Mouse (Mus musculus) frontal cortex, postnatal 25 days (tissue): ENCODE results near the gene Gp1ba.

Experiments used
- DNase-seq, 2 experiments: peaks; one replicate each; pipeline ENCODE4 v3.0.0; 2022; ENCODE audit warnings: low spot score in 2 of 2

Gene Gp1ba

DNA sequence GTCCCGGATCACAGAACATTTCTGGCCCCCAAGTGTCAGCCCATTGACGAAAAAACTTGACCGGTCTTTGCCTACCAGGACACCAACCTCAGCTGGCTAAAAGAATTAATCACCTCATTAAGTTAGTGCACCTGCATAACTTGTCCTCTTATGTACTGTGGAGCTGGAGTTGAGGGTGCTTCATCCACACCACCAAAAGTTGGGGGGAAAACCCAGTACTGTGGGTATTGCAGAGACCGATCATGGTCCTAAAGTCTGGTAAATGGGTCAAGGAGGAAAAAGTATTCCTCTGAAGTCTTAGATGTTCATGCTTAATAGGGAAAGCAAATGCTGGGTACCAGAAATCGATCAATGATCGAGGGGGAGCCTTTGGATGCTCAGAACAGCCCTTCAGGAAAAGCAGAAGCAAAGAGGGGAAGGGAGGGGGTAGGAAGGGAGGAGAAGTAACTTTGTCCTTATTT is 14.0 kb downstream of the Gp1ba start:
- peak in 1 of 2 experiments; percentile 3 for DNase-seq

DNA sequence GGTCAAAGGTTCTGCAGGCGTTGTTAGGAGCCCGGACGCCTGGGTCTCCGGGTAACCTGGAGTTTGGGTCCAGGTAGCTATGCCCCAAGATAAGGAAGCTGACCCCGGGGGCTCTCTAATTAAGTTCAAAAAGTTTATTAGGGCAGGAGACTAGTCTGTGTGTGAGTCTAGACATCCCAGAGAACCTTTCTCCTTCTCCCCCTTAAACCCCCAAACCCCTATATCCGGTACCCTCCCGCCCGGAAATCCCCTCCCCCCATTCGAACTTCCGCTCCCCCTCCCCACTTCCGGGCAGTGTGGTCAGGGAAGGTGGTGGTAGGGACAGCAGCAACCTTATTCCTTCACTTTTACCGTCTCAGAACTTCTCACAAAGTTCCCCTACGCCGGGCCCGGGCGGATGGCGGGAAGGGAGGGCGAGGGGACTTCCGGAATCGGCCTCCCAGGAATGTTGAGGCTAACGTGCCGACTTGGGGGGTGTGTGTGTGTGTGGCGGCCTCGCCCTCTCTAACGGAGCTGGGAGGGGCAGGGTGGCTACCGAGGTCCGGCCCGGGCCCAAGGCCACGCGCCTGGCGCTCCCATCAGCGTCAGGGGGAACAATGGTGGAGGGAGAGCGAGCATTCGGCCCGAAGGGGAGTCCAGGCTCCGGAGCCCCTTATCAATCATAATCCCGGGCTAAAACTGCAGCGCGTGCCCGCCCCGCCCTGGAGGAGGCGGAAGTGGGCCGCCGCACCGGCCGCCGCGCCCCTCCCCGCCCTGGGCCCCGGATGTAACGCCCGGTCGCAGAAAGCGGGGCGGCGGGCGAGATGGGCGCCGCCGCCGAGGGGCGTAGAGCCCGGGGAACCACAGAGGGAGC is 14.6 kb downstream of the Gp1ba start:
- DNase-seq = no peak

DNA sequence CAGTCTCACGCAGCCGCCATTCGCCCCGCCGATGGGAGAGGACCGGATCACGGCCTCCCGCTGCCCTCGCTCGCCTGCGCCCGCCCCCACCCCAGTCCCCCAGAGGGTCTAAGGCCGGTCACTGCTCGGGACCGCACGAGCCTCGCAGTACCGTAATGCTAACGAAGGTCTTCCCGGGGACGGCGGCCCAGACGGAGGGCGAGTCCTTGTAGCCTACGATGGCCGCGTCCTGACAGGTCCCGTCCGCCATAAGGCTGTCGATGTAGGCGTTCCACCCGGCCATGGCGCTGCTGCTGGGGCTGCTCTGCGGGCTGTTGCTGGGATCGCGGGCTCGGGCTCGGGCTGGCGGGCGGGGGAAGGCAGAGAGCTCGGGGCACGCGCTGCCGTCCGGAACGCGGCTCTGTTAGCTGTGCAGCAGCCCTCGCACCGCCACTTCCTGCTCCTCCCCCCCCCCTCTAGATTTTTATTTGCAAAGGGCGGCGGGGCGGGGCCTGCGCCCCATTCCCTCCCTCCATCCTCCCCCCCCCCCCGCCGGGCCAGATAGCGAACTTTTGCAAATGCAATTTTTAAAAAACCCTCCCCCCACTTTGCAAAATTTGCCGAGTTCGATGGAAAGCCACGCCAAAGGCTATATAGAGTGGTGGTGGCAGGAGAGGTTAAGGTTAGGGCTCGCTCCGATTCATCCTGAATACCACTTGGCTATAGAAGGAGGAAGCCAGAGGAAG is 15.4 kb downstream of the Gp1ba start, which contains the start of gene Pfn1:
TSS of gene Pfn1 (minus strand) at position 447 of the 725 bp plus-strand sequence.
- peak; percentile 44 to 47 for DNase-seq

DNA sequence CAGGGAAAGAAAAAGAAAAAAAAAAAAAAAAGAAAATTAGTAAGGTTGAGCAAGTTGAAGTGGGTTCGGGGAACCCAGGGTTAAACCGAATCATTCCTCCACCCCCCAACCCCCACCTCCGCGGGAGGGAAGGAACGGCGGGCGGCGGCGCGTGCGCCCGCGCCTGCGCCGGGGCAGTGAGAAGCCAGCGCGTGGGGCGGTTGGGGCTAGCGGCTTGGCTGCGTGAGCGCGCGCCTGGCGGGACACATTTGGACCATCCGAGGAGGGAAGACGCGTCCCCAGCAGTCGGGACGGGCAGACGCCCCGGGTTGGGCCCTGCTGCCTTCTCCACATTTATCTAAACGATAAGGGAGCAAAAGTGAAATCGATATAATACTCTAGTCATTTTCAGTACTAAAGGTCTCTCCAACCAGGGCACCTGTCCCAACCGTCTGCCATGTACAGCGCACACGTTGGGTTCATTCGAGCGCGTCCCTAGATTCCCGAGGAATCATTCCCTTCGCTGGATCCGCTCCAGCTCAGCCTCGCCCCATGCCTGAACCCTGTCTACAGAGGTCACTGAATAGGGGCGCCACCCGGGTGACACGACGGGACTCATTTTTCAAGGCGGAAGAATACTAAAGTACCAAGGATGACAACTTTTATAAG is 16.1 kb downstream of the Gp1ba start:
- DNase-seq = peak; percentile 37 to 60

DNA sequence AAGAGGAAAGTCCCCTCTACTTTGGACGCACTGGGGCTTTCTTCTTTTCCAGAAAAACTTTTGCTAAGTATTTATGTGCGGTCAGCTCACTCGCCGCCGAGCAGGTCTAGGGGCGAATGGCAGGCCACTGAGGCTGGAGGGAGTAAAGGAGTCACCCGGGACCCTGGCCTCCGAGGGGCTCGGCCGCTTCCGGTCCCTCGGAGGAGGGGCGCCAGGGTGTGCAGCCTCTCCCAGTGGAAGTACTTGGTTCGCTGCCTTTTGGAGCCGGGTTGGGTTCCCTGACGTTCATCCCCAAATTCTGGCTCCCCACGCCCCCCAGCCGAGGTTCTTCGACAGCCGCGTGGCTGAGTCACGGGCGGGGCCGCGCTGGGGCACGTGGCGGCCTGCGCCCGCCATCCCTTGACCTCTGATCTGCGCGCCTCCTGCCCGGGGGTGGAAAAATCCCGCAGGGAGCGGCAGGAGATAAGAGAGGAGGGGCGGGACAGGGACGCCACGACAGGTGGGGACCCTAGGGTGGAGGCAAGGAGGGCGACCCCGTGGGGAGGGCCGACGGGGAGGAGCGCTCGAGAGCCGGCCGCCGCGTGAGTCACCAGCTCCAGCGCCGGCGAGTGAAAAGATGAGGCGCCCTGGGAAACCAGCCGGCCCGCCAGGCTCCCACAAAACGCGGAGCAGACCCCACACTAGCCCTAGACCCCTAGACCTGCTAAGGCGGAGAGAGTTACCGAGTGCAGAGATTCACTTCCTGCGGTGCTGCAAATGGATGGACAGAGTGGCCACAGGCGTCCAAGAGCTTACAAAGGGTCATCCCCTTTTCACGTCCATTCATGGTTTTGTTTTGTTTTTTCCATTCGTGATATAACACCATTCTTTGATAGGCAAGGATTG is 16.9 kb downstream of the Gp1ba start:
- no peak for DNase-seq

DNA sequence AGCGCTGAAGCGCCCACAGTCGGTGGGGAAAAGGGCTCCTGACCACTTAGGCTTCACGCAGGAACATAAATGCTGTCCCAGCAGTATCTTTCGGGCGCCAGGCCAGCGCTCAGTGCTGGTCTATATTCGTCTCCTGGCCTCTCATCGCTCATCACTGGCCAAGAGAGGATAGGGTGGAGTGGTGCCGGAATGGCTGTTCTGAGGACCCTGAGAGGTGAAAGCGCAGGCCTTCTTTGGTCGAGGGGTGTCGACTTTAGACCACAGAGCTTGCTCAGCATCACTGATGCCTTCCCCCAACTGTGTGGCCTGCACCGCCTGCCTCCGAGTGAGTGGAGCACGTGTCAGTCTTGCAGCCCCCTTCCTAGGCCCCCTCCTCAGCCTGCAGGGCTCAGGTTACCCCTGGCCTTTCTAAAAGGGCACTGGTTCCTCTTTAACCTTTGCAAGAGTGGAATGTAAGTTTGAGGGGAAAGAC is 17.6 kb downstream of the Gp1ba start:
- no peak for DNase-seq

DNA sequence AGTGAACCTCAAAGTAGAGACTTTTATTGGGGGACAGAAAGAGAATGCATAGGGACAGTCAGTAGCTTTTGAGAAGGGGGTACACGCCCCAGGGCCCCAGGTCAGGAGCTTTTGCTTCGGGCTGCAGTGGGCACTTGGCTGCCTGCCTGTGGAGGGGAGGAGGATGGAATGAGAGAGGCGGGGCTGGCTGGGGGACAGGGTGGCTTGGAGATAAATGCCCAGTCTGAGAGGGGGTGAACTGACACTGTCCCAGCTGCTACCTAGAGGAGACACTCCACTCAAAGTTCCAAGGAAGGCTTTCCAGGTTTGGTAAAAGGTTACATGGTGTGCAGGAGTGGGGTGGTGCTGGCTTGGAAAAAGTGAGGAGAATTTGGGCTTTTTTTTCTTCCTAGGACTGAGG is 18.0 kb downstream of the Gp1ba start, which contains the start of gene Eno3:
TSS of gene Eno3 (plus strand) at position 239 of the 400 bp plus-strand sequence.
- DNase-seq = no peak

DNA sequence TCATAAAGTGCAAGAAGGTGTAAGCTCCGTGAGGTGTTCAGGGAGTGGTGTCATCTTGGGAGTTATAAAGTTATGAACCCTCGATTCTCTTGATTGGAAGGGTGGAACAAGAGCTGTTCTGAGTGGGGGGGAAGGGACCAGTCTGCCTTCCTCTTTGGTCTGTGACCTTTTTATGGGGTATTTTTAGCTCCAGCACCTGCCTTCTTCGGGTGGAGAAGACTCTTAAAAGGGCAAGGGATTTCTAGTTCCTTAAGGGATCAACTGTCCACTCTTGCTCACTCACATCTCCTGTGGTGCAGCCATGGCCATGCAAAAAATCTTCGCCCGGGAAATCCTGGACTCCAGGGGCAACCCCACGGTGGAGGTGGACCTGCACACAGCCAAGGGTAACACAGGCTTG is 18.7 kb downstream of the Gp1ba start:
- DNase-seq = no peak

DNA sequence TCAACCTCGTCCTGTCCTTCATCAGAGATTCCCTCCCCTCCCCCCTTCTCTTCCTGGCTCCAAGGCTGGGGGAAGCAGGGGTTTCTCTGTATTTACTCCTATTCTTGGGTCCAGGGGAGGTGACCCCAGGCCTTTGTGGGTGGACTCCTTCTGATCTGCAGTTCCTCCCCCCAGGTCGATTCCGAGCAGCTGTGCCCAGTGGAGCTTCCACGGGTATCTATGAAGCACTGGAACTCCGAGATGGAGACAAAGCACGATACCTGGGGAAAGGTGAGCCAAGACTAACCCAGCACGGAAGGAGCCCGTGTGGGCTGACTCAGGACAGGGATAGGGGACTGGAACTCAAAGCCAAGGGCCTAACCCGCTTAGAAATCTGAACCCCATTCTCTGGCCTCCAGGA is 19.1 kb downstream of the Gp1ba start:
- DNase-seq = no peak

DNA sequence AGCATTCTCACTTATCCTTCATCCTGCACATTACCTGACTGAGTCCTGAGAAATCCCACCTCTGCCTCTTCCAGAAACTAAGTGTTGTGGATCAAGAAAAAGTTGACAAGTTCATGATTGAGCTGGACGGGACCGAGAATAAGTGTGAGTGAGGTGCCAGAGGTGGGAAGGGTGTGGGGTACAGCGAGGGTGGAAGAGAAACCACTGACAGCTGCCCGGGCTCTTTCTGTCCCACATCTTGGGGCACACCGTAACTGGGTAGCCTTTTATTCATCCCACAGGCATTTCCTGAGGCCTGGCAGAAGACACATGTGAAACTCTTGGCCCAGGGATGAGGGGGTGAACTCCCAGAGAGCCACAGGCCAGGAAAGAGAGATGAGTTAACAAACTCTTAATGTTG is 19.6 kb downstream of the Gp1ba start:
- no peak for DNase-seq

DNA sequence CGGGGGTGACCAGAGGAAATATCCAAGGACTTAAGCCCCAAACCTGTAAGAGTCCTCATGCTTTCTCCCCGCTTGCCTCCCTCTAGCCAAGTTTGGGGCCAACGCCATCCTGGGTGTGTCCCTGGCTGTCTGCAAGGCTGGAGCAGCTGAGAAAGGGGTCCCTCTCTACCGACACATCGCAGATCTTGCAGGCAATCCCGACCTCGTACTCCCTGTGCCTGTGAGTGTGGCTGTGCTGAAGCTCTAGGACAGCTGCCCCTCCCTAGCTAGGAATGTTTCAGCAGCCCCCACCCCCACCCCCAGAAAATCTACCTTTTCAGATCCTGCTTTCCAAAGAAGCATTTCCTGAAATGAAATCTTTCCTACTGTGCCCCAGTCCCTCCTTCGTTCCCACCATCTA is 20.0 kb downstream of the Gp1ba start:
- no peak for DNase-seq

DNA sequence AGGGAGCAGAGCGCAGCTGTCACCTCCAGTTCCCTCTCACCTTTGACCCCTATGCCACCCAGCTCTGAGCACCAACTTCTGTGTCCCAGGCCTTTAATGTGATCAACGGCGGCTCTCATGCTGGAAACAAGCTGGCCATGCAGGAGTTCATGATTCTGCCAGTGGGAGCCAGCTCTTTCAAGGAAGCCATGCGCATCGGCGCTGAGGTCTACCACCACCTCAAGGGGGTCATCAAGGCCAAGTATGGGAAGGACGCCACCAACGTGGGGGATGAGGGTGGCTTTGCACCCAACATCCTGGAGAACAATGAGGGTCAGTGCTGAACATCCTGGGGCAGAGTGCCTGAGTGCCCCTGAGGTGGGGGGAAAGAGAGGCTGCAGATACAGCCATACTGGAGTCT is 21.6 kb downstream of the Gp1ba start:
- DNase-seq = no peak

DNA sequence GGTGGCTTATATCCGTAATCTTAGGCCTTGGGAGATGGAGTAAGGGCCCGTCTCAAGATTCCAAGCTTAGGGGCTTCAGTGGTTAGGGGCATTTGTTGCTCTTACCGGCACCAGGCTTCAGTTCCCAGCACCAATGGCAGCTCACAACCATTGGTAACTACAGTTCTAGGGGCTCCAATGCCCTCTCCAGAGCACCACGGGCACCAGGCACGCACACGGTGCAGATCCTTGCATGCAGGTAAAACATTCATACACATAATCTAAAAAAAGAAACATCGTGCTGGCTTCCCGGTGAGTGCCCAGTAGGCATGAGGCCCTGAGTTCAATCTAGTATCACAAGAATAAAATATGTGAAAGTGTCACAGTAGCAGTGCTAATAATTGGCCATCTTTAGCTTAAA is 24.2 kb downstream of the Gp1ba start:
- no peak for DNase-seq

DNA sequence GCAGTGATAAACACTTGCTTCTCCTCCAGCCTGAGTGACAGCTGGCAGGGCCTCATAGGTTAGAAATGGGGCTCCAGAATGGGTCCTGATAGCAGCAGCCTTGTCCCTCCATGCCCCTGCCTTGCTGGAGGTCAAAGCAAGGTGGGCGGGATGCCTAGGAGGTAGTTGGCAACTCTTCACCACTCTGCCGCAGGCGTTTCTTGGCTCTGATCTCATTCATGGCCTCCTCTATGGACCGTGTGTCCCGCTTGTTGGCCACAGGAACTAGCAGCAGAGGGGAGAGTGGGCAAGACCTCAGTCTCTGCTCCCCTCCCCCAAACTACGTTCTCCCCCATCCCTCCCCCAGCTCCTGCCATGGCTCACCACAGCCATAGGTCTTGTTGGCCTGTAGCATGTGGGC is 25.0 kb downstream of the Gp1ba start:
- no peak for DNase-seq

DNA sequence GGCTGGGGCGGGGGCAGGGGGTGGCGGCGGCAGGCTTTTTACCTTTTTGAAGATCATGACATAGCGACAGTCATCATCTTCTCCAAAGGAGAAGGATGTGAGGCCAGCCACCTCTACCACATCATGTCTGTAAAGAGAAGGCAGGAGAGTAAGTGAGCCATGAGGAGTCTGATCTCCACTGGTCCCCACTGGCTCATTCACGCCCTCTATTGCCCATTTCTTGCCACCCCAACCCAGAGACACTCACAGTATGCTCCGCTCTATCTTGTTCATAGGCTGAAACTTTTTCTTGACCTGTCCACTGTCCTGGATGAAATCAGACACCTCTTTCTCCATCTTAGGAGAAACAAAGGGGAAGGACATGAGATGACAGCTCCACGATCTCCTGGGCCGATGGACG is 25.8 kb downstream of the Gp1ba start:
- no peak for DNase-seq

DNA sequence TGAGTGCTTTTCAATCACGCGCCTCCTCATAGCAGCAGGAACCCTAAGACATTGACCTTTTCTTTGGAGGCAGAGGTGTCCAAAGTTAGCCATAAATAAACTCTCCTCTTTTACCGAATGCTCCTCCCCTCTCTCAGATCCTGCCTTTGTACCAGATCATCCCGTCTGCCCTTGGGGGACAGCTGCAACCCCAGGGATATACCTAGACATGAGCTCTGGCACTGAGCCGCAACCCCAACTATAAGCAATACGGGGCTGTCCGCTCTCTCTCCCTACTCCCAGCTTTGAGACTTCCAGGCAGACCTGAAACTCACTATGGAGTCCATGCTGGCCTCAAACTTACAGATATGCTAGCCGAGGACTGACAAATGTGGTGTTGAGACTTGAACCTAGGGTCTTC is 27.8 kb downstream of the Gp1ba start:
- DNase-seq = no peak

DNA sequence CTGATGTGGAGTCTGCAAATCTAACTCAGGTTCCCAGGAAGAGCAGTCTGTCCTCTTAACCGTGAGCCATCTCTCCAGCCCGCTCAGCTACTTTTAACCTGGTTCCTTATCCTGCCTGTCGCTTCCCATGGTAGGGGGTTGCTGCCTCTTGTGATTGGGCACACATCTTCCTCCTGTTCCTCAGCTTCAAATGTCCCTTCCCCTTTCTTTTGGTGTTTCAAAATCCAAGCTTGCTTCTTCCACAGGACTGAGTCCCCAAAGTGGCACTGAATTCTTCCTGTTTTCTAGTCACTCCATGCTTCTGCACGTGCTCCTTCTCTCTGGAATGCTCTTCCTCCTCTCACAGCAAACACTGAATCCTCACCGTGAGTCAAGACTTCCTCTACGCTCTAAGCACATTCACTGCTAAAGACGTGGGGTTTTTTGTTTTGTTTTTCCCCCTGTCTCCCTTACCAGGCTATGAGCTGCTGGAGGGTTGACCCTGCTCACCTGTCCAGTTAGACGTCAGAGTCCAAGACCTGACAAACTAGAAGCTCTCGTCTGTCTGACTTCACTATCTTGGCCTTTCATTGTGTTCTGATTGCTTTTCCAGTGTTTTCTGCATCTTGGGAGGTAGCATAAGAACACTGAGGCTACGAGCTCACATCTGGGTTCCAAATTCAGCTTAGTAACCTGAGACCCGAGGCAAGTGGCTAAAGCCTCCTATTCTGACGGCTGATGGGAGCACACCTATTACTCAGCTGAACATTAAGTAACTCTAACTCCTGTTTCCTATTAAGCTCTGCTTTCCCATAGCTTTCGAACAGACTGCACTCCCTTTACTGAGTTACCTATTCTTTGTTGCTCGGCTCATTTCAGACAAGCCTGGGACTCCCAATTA is 28.6 kb downstream of the Gp1ba start:
- DNase-seq = no peak

DNA sequence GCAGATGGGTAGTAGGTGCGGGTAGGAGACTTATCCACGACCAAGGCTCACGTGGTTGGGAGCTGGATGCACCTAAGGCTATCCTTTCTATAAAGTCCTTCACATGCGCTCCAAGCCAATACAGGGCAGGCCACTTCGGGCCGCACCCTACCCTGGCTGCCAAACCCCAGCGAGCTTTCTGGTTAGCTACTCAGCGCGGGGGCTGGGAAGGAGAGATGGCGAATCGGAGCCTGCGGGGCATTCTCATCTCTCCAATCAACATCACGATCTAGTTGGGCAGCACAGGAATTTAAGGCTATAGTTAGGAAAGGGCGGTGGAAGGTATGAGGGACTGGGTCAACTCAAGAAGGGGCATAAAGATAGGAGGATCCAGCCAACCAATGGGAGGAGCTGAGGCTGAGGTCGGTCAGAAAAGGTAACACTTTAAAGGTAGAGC is 29.4 kb downstream of the Gp1ba start:
- DNase-seq = peak in 1 of 2 experiments; percentile 62

DNA sequence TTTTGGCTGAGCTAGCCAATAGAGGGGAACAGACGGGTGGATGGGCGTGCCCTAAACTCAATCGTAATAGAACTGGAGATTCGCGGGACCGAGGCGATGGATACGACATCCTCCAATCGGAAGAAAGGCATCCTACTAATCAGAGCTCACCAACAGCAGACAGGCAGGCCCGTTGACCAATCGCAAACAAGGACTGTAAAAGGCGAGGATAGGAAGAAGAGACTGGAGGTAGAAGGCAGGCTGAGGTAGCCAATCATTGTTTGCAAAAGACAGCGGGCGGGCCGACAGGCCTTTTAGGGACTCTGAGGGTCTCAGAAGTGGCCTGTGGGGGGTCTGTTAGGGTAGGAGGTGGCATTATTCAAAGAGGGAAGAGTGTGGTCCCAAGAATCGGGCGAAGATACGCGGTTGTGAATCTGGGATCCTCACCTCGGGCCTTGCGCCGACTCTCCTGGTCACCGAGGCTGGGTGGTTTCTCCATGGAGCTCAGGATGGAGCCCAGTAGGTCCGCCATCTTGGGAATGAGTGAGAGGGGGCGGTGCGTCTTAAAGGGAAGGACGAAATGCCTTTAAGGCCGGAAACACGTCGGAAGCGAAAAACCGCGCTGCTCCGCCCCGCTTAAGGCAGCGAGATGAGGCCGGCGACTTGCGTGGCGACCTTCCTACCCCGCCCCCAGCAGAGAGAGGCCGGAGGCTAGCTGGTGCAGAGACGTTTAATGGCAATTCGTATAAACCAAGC is 30.0 kb downstream of the Gp1ba start, which contains the start of gene Spag7:
TSS of gene Spag7 (minus strand) at position 646 of the 735 bp plus-strand sequence.
- DNase-seq = peak; percentile 97
